Mouse (Mus musculus) limb, embryonic 14.5 days (tissue): ENCODE measurements around the gene Trim33. TPM values are rescaled to one million over a fixed set of nuclear protein-coding genes. Genes with fewer than 3 reads are reported as not detected.
A peak's percentile ranks its signal among the peaks of the same experiment; 100 is the strongest.

Experiments used
- ATAC-seq: fragments of 200-750 bp; cut with Nextera tagmentation; 2 replicates; pipeline ENCODE4 v1.8.0; 2017; ENCODE audit warnings: low read depth, moderate number of reproducible peaks, moderate TSS enrichment; ENCODE audit not compliant: low FRiP score
- DNase-seq: peaks from one replicate; pipeline ENCODE4 v3.0.0-alpha.2; 2015; ENCODE audit warnings: low spot score
- H3K27ac ChIP-seq: fragments of 300-500 bp; sonication (generic); replicated peaks from 2 replicates; pipeline ENCODE4 v1.5.1; 2014; ENCODE audit warnings: low read depth, mild to moderate bottlenecking, low read length, moderate library complexity, mixed read lengths
- H3K27me3 ChIP-seq: fragments of 300-500 bp; sonication (generic); 2 replicates; pipeline ENCODE4 v1.6.1; 2014; ENCODE audit warnings: low read length, mixed read lengths; ENCODE audit not compliant: control insufficient read depth, insufficient read depth
- H3K36me3 ChIP-seq: fragments of 300-500 bp; sonication (generic); 2 replicates; pipeline ENCODE4 v1.6.1; 2014; ENCODE audit warnings: mild to moderate bottlenecking, low read length, moderate library complexity, mixed read lengths; ENCODE audit not compliant: control insufficient read depth, insufficient read depth
- H3K4me1 ChIP-seq: fragments of 300-500 bp; sonication (generic); 2 replicates; pipeline ENCODE4 v1.6.1; 2014; ENCODE audit warnings: antibody characterized with exemption, low read length, mixed read lengths; ENCODE audit not compliant: control insufficient read depth, insufficient read depth
- H3K4me2 ChIP-seq: fragments of 300-500 bp; sonication (generic); replicated peaks from 2 replicates; pipeline ENCODE4 v1.6.1; 2014; ENCODE audit warnings: low read depth, mild to moderate bottlenecking, low read length, moderate library complexity; ENCODE audit not compliant: severe bottlenecking
- H3K4me3 ChIP-seq: fragments of 300-500 bp; sonication (generic); replicated peaks from 2 replicates; pipeline ENCODE4 v1.5.1; 2014; ENCODE audit warnings: low read length
- H3K9ac ChIP-seq: fragments of 300-500 bp; sonication (generic); 2 replicates; pipeline ENCODE4 v1.6.1; 2014; ENCODE audit warnings: mild to moderate bottlenecking, low read depth, low read length, moderate library complexity; ENCODE audit not compliant: severe bottlenecking
- H3K9me3 ChIP-seq: fragments of 300-500 bp; sonication (generic); 2 replicates; pipeline ENCODE4 v1.6.1; 2016; ENCODE audit warnings: low read length; ENCODE audit not compliant: control insufficient read depth
- POLR2A ChIP-seq: fragments of 200-500 bp; IDR thresholded peaks from 2 replicates; pipeline ENCODE4 v1.8.0; 2012; ENCODE audit warnings: inconsistent platforms, mild to moderate bottlenecking, moderate library complexity, borderline replicate concordance; ENCODE audit not compliant: insufficient read depth, insufficient read length; ENCODE audit errors: extremely low read depth
- WGBS: fragments of 180-500 bp; shearing (Covaris S2); extraction: QIAGEN DNeasy Blood & Tissue Kit; methylation state at CpG from one replicate; pipeline ENCODE4 v1.1.7; 2014; 5-methylcytosine and 5-hydroxymethylcytosine counted together
- polyA plus RNA-seq, 2 experiments: library from polyadenylated mRNA; depleted of rRNA in 1 of 2; stranded (reverse) in 1 of 2; unstranded in 1 of 2; fragments of >200 nt; fragmentation: Nextera tagmentation in 1 of 2; extraction: Ambion mirVana in 1 of 2; gene quantifications; 2 replicates each; pipeline versions ENCODE4 v1.2.1 to v1.2.3; 2012 to 2014

The Trim33 gene
- polyA plus RNA-seq (2012; rRNA removed) (20.3 and 22.7 TPM in 2 replicates), polyA plus RNA-seq (2014; fragmentation: Nextera tagmentation; extraction: Ambion mirVana) (21.3 and 25.4 TPM in 2 replicates)

- ATAC-seq (peak; percentile 91), DNase-seq (peak; percentile 90)
- H3K4me1 ChIP-seq = peaks cover 9% of the 10 kb centered on the region
- peak; percentile 95; the same call in 1 of the 2 replicates for TF ChIP-seq POLR2A
- peaks cover 7% of the 10 kb centered on the region; the same call in 1 of the 2 replicates for H3K36me3 ChIP-seq
- WGBS = under 1% methylated on average over 55 of the region's 136 CpGs
- H3K27me3 ChIP-seq = no peaks in the 10 kb centered on the region
- no peaks in the 10 kb centered on the region for H3K9me3 ChIP-seq
- peak within 1 kb of the TSS; percentile 97 for H3K9ac ChIP-seq
- H3K4me2 ChIP-seq = peak within 1 kb of the TSS; percentile 84
- peak within 1 kb of the TSS; percentile 100 for H3K4me3 ChIP-seq
- peak within 1 kb of the TSS; percentile 96 for H3K27ac ChIP-seq
Measured at GRCm38 (mm10) chr3:103279182-103280149, at the start of gene Trim33. TSS of gene Trim33 (plus strand) at chr3:103279293.

- no peaks in the 10 kb centered on the region for H3K27me3 ChIP-seq
- ATAC-seq = no peak
- TF ChIP-seq POLR2A = no peak
- H3K9me3 ChIP-seq = peaks cover 3% of the 10 kb centered on the region; the same call in 1 of the 2 replicates
- no peak overlapping the region for H3K4me3 ChIP-seq
- no peaks in the 10 kb centered on the region for H3K4me1 ChIP-seq
- DNase-seq = no peak
- no peaks in the 10 kb centered on the region for H3K36me3 ChIP-seq
- H3K9ac ChIP-seq = no peak overlapping the region
- H3K4me2 ChIP-seq = no peak overlapping the region
- no peak overlapping the region for H3K27ac ChIP-seq
- WGBS = 78% methylated on average over 4 of the region's 4 CpGs
Measured at GRCm38 (mm10) chr3:103232398-103232797, 46.7 kb upstream of the Trim33 start.

- no peak for TF ChIP-seq POLR2A
- H3K9me3 ChIP-seq = no peaks in the 10 kb centered on the region
- H3K27me3 ChIP-seq = no peaks in the 10 kb centered on the region
- ATAC-seq (no peak), DNase-seq (no peak)
- no peak overlapping the region for H3K4me3 ChIP-seq
- no peak overlapping the region for H3K4me2 ChIP-seq
- 93% methylated on average over 2 of the region's 2 CpGs for WGBS
- H3K9ac ChIP-seq = no peak overlapping the region
- H3K27ac ChIP-seq = no peak overlapping the region
- H3K36me3 ChIP-seq = no peaks in the 10 kb centered on the region
- no peaks in the 10 kb centered on the region for H3K4me1 ChIP-seq
Measured at GRCm38 (mm10) chr3:103241524-103241923, 37.6 kb upstream of the Trim33 start.

- H3K27me3 ChIP-seq = no peaks in the 10 kb centered on the region
- WGBS = 86% methylated on average over 3 of the region's 3 CpGs
- no peaks in the 10 kb centered on the region for H3K36me3 ChIP-seq
- DNase-seq (no peak), ATAC-seq (no peak)
- no peak overlapping the region for H3K4me3 ChIP-seq
- no peak overlapping the region for H3K27ac ChIP-seq
- TF ChIP-seq POLR2A = no peak
- no peaks in the 10 kb centered on the region for H3K9me3 ChIP-seq
- H3K4me2 ChIP-seq = no peak overlapping the region
- H3K4me1 ChIP-seq = no peaks in the 10 kb centered on the region
- H3K9ac ChIP-seq = no peak overlapping the region
Measured at GRCm38 (mm10) chr3:103242156-103242555, 36.9 kb upstream of the Trim33 start.

GRCm38 (mm10) chr3:103243491-103243890 lies 35.6 kb upstream of the Trim33 start:
- H3K9ac ChIP-seq = no peak overlapping the region
- WGBS = 52% methylated on average over 2 of the region's 2 CpGs
- H3K4me3 ChIP-seq = no peak overlapping the region
- no peaks in the 10 kb centered on the region for H3K4me1 ChIP-seq
- H3K27ac ChIP-seq = no peak overlapping the region
- no peak for DNase-seq
- H3K36me3 ChIP-seq = no peaks in the 10 kb centered on the region
- H3K9me3 ChIP-seq = no peaks in the 10 kb centered on the region
- TF ChIP-seq POLR2A = no peak
- H3K27me3 ChIP-seq = no peaks in the 10 kb centered on the region
- no peak overlapping the region for H3K4me2 ChIP-seq
- ATAC-seq = no peak
